Mouse (Mus musculus) naive thymus-derived CD4-positive, alpha-beta T cell, adult 2 months (primary cell): ENCODE measurements around the gene Reg3g.
"Not testable (repeated sequence)": the region's sequence is repeated elsewhere in the genome, so short reads cannot be mapped to it uniquely, and the experiment has no call there.

Experiments used
- DNase-seq: peaks from one replicate; pipeline ENCODE4 v3.0.0-alpha.2; 2011; ENCODE audit warnings: low read depth

The Reg3g gene

GRCm38 (mm10) chr6:78468772-78469171, at the start of gene Reg3g:
TSS of gene Reg3g (minus strand) at chr6:78468872.
- DNase-seq: no peak

DNA sequence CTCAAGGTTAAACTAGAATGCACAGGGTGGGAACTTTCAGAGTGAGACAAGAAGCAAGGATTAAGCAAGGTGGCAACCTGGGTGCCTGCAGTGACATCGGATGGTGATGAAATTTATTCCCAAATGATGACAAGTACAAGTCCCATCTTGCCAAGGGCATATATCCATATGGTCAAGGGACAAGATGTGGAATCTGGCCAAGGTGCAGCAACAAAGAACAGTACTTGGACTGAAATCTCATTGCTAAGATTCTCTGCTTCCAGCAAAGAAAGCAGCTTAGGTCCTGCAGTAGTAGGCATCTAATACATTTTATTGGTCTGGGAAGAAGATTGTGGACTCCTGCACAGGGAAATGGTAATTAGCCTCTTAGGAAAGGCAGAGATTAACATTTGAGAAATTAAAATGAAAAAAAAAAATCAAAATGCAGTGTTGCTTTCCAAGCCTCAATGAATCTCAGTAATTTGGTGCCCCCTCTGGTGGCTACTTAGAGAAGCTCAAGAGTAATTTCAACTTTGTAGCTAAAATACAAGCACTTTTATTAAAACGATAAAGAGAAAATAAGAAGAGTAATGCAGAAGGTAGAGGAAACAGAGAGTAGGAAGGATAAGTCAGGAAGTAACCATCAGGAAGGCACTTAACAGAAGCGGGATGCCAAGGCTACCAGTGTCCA, 47.2 kb upstream of the Reg3g start:
- DNase-seq: no peak

DNA sequence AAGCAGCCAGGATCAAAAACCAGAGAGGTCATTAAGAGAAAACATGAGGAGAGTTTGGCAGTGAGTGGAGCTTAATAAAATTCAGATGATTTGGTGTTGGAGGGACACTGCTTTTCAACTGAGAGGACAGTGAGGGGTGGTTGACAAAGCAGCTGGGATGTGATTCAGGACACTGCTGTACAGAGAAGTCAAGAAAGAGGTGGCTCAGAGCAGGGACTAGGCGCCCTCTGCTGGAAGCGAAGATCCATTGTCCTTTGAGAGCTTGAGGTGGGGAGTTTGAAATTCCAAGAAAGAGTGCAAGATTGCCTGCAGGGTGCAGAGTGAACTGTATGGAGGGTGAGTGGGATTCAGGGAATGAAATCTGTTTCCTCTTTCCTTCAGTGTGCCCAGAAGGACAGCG, 44.2 kb upstream of the Reg3g start:
- DNase-seq: no peak

DNA sequence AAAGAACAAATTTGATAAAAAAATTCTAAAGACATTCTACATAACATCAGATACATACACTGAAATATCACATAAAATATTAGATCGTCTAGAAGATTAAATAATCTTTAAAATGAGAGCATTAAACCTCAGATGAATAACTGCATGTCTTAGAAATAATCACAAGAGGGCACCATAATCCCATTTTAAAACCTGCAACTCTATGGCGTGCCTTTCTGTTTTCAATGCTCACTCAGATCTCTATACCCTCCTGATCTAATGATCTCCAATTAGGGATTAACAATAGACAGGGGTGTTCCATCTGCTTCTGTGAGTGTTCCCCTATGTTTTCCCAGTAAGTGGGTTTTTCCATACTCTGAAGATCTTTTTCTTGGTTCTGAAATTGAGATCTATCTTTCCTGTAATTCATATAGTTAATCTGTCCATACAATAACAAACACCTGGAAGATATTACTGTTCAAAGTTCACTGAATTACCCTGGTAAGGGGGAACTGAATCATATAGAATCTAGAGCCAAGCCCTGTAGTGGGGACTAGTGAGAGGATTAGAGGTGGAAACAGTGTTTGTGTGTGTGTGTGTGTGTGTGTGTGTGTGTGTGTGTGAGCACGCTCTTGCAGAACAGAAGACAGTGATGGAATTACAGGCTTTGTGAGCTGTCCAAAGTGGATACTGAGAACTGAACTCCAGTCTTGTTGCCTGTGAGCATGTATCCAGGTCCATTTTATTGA, 41.7 kb upstream of the Reg3g start:
- DNase-seq: no peak

DNA sequence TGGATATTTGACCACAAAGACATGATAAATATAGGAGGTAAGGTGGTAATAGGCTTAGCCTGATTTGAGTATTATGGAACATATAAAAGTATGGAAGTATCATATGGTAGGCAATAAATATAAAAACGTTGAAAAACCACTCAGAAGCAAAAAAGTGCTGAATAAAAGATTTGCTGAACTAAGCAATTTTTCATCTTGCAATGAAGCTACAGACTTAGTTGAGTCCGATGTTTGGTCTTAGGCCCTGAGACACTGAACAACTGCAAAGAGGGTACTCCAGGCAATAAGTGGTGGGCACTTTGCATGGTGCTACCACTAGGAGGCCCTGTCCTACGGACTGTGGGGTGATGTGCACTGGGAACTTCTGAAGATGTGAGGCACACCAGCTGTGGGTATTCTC, 37.1 kb upstream of the Reg3g start:
- no peak for DNase-seq

- DNase-seq: no peak
These were observed 26.0 kb upstream of the Reg3g start for GRCm38 (mm10) chr6:78494633-78495032.

DNA sequence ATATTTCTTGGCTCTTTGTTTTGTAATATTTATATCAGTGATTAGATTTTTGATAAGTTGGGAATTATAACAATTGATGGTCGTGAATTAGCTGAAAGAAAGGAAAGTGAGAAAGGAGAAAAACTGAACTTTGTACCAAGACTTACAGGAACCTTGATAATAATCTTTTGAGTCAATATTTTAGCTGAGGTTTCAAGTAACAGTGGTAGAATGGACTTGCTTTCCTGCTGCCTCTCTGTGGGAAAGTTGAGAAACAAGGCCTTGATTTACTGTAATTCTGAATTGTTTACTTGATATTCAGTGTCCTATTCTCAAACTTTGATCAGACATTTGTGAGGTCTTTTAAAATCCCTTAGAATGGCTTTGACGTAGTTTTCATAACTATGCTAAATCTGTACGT, 615 bp upstream of the Reg3g start:
- no peak for DNase-seq

DNA sequence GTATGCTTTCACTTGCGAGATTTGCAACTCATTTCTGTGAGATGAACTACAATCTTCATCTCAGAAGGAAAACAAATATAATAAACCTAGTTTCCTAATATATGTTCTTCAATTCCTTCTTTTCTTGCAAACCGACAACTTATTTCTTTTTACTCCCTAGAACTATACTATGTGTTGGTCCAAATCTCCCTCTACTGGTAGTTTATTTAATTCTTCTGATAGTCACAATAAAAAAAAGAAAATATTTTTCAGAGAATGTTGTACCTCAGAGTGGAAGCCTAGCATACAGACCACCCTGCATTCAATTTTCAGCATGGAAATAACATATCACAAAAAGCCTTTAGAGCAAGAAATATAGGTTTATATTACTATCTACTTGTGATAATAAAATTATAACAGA, 5.4 kb downstream of the Reg3g start:
- no peak for DNase-seq

GRCm38 (mm10) chr6:78462360-78462759, 6.3 kb downstream of the Reg3g start:
- no peak for DNase-seq

DNA sequence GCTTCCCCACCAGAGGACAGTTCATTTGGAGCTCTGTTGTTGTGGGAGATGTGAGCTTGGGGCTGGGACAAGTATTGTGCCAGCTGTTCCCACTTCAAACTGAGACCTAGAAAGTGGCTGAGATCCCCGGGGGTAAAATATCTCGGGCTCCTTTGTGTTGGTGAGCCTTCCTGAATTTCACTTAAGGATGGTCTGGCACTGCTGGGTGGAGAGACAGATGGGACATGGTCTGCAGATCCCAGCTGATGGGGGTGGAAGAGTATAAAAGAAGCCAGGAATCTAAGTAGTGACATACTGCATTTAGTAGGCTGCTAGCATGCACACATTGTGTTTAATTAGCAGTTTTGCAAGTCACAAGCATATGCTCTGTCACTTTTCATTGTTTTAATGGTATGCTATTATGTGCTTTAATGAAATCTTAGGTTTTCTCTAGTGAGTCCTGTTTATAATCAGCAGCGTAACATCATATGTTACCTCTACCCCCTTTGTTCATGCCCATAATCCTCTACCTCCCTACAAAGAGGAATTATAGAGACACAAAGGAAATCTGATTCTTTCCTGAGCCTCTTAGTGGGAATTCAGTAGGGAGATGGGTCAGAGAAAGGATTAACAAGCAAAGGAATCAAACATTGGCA, 8.4 kb downstream of the Reg3g start:
- DNase-seq: no peak

DNA sequence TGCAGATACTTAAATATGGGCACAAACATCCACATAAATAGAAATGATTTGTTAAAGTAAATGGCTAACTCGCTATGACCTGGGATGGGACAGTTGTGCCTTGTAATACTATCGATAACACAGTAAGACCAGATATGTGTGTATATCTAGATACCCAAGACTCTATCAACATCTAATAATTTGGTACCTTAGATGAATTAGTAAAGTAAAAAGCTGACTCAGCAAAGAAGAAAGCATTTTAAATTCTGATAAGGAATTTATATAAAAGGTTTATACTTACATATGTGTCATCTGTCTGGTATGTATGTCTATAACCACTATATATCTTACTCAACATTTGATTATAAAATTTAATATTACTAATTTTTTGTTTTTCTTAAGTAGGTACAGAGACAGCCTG, 15.9 kb downstream of the Reg3g start:
- DNase-seq: no peak

- DNase-seq: no peak
These were observed 20.3 kb downstream of the Reg3g start for GRCm38 (mm10) chr6:78448409-78448808.

- no peak for DNase-seq
These were observed 21.5 kb downstream of the Reg3g start for GRCm38 (mm10) chr6:78447202-78447601.

DNA sequence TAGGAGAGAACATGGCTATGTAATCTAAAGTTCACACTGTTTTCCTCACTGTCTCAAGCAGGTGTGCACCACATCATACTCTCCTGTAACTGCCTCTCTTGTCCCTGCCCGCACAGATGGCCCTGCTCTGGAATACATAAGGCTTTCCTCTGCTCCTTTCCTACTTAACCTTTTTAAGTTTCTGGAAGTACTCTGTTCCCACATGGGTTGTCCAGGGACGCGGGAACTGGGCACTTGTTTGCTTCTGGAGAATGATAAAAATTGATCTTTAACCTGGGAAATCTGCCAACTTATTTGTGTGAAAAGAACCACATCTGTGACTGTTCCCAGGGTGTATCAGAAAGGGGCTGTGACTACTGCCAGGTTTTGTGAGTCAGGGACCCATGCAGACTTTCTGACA, 43.2 kb downstream of the Reg3g start:
- DNase-seq: no peak

DNA sequence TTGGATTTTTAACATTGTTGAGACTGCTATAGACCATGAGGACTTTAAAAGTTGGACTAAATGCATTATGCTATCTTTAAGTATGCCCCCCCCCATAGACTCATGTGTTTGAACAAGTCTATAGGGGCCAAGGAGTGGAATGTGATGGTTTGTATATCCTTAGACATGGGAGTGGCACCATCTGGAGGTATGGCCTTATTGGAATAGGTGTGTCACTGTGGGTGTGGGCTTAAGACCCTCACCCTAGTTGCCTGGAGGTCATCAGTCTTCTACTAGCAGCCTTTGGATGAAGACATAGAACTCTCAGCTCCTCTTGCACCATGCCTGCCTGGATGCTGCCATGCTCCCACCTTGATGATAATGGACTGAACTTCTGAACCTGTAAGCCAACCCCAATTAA, 46.3 kb downstream of the Reg3g start, which contains the start of gene Reg1:
Reg1 (plus strand) TSS at position 301 of the 400 bp plus-strand sequence.
- DNase-seq: not testable (repeated sequence)
